Mouse (Mus musculus): ENCODE results near the gene Tll2. TPM values are rescaled to one million over a fixed set of nuclear protein-coding genes. Genes with fewer than 3 reads are reported as not detected.

The Tll2 gene
- polyA plus RNA-seq, 1 experiment from 2014 or later: 0.31 TPM

DNA sequence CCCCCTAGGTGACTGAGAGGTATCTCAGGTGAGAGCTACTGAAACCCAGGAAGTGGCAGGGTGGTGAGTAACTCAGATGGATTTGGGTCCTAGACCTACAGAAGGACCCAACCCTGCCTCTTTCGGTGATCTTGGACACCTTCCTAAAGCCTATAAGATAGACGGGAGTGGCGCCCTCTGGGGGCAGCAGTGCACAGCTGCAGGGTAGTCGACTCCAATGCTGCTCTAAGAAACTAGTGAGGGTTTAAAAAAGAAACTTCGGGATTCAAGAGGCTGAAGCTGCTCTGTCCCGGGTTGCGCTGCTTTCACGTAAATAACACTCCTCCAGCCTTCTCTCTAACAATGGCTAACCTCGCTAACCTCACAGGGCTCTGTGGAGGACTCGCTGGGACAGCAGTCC, 153.1 kb downstream of the Tll2 start:
- no peak overlapping the region for H3K4me2 ChIP-seq (ENCODE audit: low read depth, low read length)
- ATAC-seq (replicated peaks; ENCODE audit: insufficient number of reproducible peaks, low FRiP score, low TSS enrichment, low read depth) (no peak), DNase-seq (ENCODE audit: low spot score) (peak; percentile 51)
- H3K4me3 ChIP-seq (ENCODE audit: low read depth, low read length): no peak overlapping the region
- no peaks in the 10 kb centered on the region for H3K27me3 ChIP-seq (ENCODE audit: control insufficient read depth, insufficient read depth, low read length)
- no peaks in the 10 kb centered on the region for H3K4me1 ChIP-seq (ENCODE audit: control insufficient read depth, insufficient read depth, low read length)
- H3K27ac ChIP-seq (replicated peaks; ENCODE audit: low read depth, low read length): no peak overlapping the region
- H3K9ac ChIP-seq (replicated peaks; ENCODE audit: low read length): no peak overlapping the region
- whole genome bisulfite sequencing: 30% methylated on average over 10 of the region's 10 CpGs
- no peaks in the 10 kb centered on the region for H3K36me3 ChIP-seq (replicated peaks; ENCODE audit: control insufficient read depth, insufficient read depth, low read depth, low read length)
- H3K9me3 ChIP-seq (replicated peaks; ENCODE audit: control insufficient read depth, low read length): no peaks in the 10 kb centered on the region

DNA sequence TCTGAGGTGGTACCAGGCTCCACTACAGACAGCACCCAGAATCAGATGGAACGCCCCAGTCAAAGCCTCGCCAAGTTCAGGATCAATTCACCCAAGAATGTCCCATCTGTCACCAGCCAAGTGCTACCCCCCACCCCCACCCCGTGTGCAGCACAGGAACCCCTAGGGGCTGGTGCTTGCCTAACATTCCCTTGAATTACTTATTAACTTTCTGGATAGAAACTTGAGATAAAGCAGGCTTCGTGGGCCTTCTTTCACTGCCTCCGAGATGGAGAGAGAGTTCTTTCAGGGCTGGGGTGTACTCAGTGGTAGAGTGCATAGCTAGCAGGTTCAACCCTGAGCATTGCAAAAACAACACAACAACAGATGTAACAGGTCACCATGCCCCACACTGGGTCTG, 154.4 kb downstream of the Tll2 start:
- 70% methylated on average over 5 of the region's 5 CpGs for WGBS
- DNase-seq (ENCODE audit: low spot score): no peak
- H3K36me3 ChIP-seq (replicated peaks; ENCODE audit: control insufficient read depth, insufficient read depth, low read depth, low read length): no peaks in the 10 kb centered on the region
- no peak overlapping the region for H3K4me2 ChIP-seq (ENCODE audit: low read depth, low read length)
- no peaks in the 10 kb centered on the region for H3K9me3 ChIP-seq (replicated peaks; ENCODE audit: control insufficient read depth, low read length)
- no peak overlapping the region for H3K27ac ChIP-seq (replicated peaks; ENCODE audit: low read depth, low read length)
- no peaks in the 10 kb centered on the region for H3K27me3 ChIP-seq (ENCODE audit: control insufficient read depth, insufficient read depth, low read length)
- no peaks in the 10 kb centered on the region for H3K4me1 ChIP-seq (ENCODE audit: control insufficient read depth, insufficient read depth, low read length)
- no peak for ATAC-seq (replicated peaks; ENCODE audit: insufficient number of reproducible peaks, low FRiP score, low TSS enrichment, low read depth)
- H3K4me3 ChIP-seq (ENCODE audit: low read depth, low read length): no peak overlapping the region
- no peak overlapping the region for H3K9ac ChIP-seq (replicated peaks; ENCODE audit: low read length)

GRCm38 (mm10) chr19:41051714-41052113, 154.9 kb downstream of the Tll2 start:
- Histone ChIP-seq H3K4me1 (ENCODE audit: control insufficient read depth, insufficient read depth, low read length) (no peaks in the 10 kb centered on the region), H3K4me3 (ENCODE audit: low read depth, low read length) (no peak overlapping the region), H3K27me3 (ENCODE audit: control insufficient read depth, insufficient read depth, low read length) (no peaks in the 10 kb centered on the region), H3K4me2 (ENCODE audit: low read depth, low read length) (no peak overlapping the region), H3K9ac (replicated peaks; ENCODE audit: low read length) (no peak overlapping the region), H3K36me3 (replicated peaks; ENCODE audit: control insufficient read depth, insufficient read depth, low read depth, low read length) (no peaks in the 10 kb centered on the region), H3K27ac (replicated peaks; ENCODE audit: low read depth, low read length) (no peak overlapping the region), H3K9me3 (replicated peaks; ENCODE audit: control insufficient read depth, low read length) (no peaks in the 10 kb centered on the region)
- DNase-seq (ENCODE audit: low spot score) (no peak), ATAC-seq (replicated peaks; ENCODE audit: insufficient number of reproducible peaks, low FRiP score, low TSS enrichment, low read depth) (no peak)
- WGBS: 82% methylated on average over 1 of the region's 1 CpGs

- Histone ChIP-seq H3K4me3 (ENCODE audit: low read depth, low read length) (no peak overlapping the region), H3K4me1 (ENCODE audit: control insufficient read depth, insufficient read depth, low read length) (no peaks in the 10 kb centered on the region), H3K9me3 (replicated peaks; ENCODE audit: control insufficient read depth, low read length) (no peaks in the 10 kb centered on the region), H3K9ac (replicated peaks; ENCODE audit: low read length) (no peak overlapping the region), H3K27ac (replicated peaks; ENCODE audit: low read depth, low read length) (no peak overlapping the region), H3K4me2 (ENCODE audit: low read depth, low read length) (no peak overlapping the region), H3K27me3 (ENCODE audit: control insufficient read depth, insufficient read depth, low read length) (no peaks in the 10 kb centered on the region), H3K36me3 (replicated peaks; ENCODE audit: control insufficient read depth, insufficient read depth, low read depth, low read length) (no peaks in the 10 kb centered on the region)
- ATAC-seq (replicated peaks; ENCODE audit: insufficient number of reproducible peaks, low FRiP score, low TSS enrichment, low read depth) (no peak), DNase-seq (ENCODE audit: low spot score) (no peak)
- WGBS: 89% methylated on average over 3 of the region's 3 CpGs
Observed at GRCm38 (mm10) chr19:41048187-41048559, 158.5 kb downstream of the Tll2 start.

- no peak overlapping the region for H3K4me3 ChIP-seq (ENCODE audit: low read depth, low read length)
- H3K4me2 ChIP-seq (ENCODE audit: low read depth, low read length): no peak overlapping the region
- ATAC-seq (replicated peaks; ENCODE audit: insufficient number of reproducible peaks, low FRiP score, low TSS enrichment, low read depth): no peak
- no peak overlapping the region for H3K9ac ChIP-seq (replicated peaks; ENCODE audit: low read length)
- no peak overlapping the region for H3K27ac ChIP-seq (replicated peaks; ENCODE audit: low read depth, low read length)
- H3K9me3 ChIP-seq (replicated peaks; ENCODE audit: control insufficient read depth, low read length): no peaks in the 10 kb centered on the region
- no peak for DNase-seq (ENCODE audit: low spot score)
- H3K27me3 ChIP-seq (ENCODE audit: control insufficient read depth, insufficient read depth, low read length): no peaks in the 10 kb centered on the region
- H3K4me1 ChIP-seq (ENCODE audit: control insufficient read depth, insufficient read depth, low read length): no peaks in the 10 kb centered on the region
- WGBS: 79% methylated on average over 9 of the region's 9 CpGs
- H3K36me3 ChIP-seq (replicated peaks; ENCODE audit: control insufficient read depth, insufficient read depth, low read depth, low read length): no peaks in the 10 kb centered on the region
Observed at GRCm38 (mm10) chr19:41047437-41048186, 159.0 kb downstream of the Tll2 start.

- H3K27ac ChIP-seq (replicated peaks; ENCODE audit: low read depth, low read length): no peak overlapping the region
- 55% methylated on average over 10 of the region's 10 CpGs for WGBS
- H3K4me2 ChIP-seq (ENCODE audit: low read depth, low read length): no peak overlapping the region
- no peaks in the 10 kb centered on the region for H3K36me3 ChIP-seq (replicated peaks; ENCODE audit: control insufficient read depth, insufficient read depth, low read depth, low read length)
- DNase-seq (ENCODE audit: low spot score) (no peak), ATAC-seq (replicated peaks; ENCODE audit: insufficient number of reproducible peaks, low FRiP score, low TSS enrichment, low read depth) (no peak)
- H3K9me3 ChIP-seq (replicated peaks; ENCODE audit: control insufficient read depth, low read length): no peaks in the 10 kb centered on the region
- no peak overlapping the region for H3K4me3 ChIP-seq (ENCODE audit: low read depth, low read length)
- no peaks in the 10 kb centered on the region for H3K27me3 ChIP-seq (ENCODE audit: control insufficient read depth, insufficient read depth, low read length)
- H3K4me1 ChIP-seq (ENCODE audit: control insufficient read depth, insufficient read depth, low read length): no peaks in the 10 kb centered on the region
- H3K9ac ChIP-seq (replicated peaks; ENCODE audit: low read length): no peak overlapping the region
Observed at GRCm38 (mm10) chr19:41045091-41045770, 161.4 kb downstream of the Tll2 start.

DNA sequence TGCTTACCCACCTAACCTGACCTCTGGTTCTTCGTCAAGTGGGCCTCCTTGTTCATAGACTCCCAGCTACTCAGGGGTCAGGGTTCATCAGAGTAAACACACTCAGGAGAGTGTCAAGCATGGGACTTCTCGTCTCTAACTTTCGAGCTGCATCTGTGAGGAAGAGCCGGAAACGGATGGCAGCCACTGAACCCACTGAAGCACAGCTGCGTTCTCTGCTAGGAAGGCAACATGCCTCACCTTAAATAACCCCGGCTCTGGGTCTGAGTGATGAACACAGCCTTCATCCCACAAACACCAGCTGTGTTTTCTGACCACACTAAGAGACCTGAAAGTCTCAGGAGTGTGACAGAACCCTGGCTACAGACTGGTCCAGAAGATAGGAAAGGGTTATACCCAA, 167.5 kb downstream of the Tll2 start:
- no peak overlapping the region for H3K27ac ChIP-seq (replicated peaks; ENCODE audit: low read depth, low read length)
- no peaks in the 10 kb centered on the region for H3K9me3 ChIP-seq (replicated peaks; ENCODE audit: control insufficient read depth, low read length)
- H3K27me3 ChIP-seq (ENCODE audit: control insufficient read depth, insufficient read depth, low read length): no peaks in the 10 kb centered on the region
- H3K4me1 ChIP-seq (ENCODE audit: control insufficient read depth, insufficient read depth, low read length): no peaks in the 10 kb centered on the region
- ATAC-seq (replicated peaks; ENCODE audit: insufficient number of reproducible peaks, low FRiP score, low TSS enrichment, low read depth): no peak
- H3K9ac ChIP-seq (replicated peaks; ENCODE audit: low read length): no peak overlapping the region
- WGBS: 82% methylated on average over 7 of the region's 7 CpGs
- no peak overlapping the region for H3K4me2 ChIP-seq (ENCODE audit: low read depth, low read length)
- no peaks in the 10 kb centered on the region for H3K36me3 ChIP-seq (replicated peaks; ENCODE audit: control insufficient read depth, insufficient read depth, low read depth, low read length)
- H3K4me3 ChIP-seq (ENCODE audit: low read depth, low read length): no peak overlapping the region
- DNase-seq (ENCODE audit: low spot score): no peak

GRCm38 (mm10) chr19:41035809-41036551, 170.7 kb downstream of the Tll2 start:
- no peaks in the 10 kb centered on the region for H3K4me1 ChIP-seq (ENCODE audit: control insufficient read depth, insufficient read depth, low read length)
- no peak overlapping the region for H3K27ac ChIP-seq (replicated peaks; ENCODE audit: low read depth, low read length)
- DNase-seq (ENCODE audit: low spot score): no peak
- ATAC-seq (replicated peaks; ENCODE audit: insufficient number of reproducible peaks, low FRiP score, low TSS enrichment, low read depth): no peak
- no peaks in the 10 kb centered on the region for H3K36me3 ChIP-seq (replicated peaks; ENCODE audit: control insufficient read depth, insufficient read depth, low read depth, low read length)
- H3K27me3 ChIP-seq (ENCODE audit: control insufficient read depth, insufficient read depth, low read length): no peaks in the 10 kb centered on the region
- H3K9me3 ChIP-seq (replicated peaks; ENCODE audit: control insufficient read depth, low read length): no peaks in the 10 kb centered on the region
- no peak overlapping the region for H3K4me3 ChIP-seq (ENCODE audit: low read depth, low read length)
- H3K9ac ChIP-seq (replicated peaks; ENCODE audit: low read length): no peak overlapping the region
- H3K4me2 ChIP-seq (ENCODE audit: low read depth, low read length): no peak overlapping the region
- 78% methylated on average over 4 of the region's 4 CpGs for WGBS

Data from embryonic facial prominence, embryonic 11.5 days (tissue).